9 mouse cellular contexts compared by ENCODE assay signal in genomic region chr13:23411311-23412210, GRCm38 (mm10). TPM values are rescaled to one million over a fixed set of nuclear protein-coding genes. Genes with fewer than 3 reads are reported as not detected.
DNase-seq lines count a peak whose midpoint lies in the region; ATAC-seq lines count a peak whose summit lies in the region.
"Had no signal": no experiment of that assay in that cellular context is flagged by ENCODE, and none has a peak within 500 bp of the region (broad histone marks: within the 10 kb centered on the region; RNA-seq: fewer than 3 reads in every experiment).

No protein-coding gene starts in this region.

- H3K9me3 ChIP-seq in embryonic facial prominence, embryonic 12.5 days: no peaks in the 10 kb centered on the region
- H3K9me3 ChIP-seq in intestine, embryonic 15.5 days: no peaks in the 10 kb centered on the region
- H3K9me3 ChIP-seq in midbrain, embryonic 13.5 days: no peaks in the 10 kb centered on the region

- peak; percentile 41 to 72 for DNase-seq in layer of hippocampus, postnatal 10 days (ENCODE audit: low spot score in 2 of 2)
- DNase-seq in layer of hippocampus, adult 9-11 months: no peak
- DNase-seq in ZHBTc4 (ENCODE audit: low read depth, low spot score): peak; percentile 94
- no peak for DNase-seq in spleen, adult 18-20 months
- no peak for DNase-seq in ovary, adult 18-20 months (ENCODE audit: low spot score)

- peaks cover 10% of the 10 kb centered on the region; the same call in 1 of the 2 replicates for H3K27me3 ChIP-seq in embryonic facial prominence, embryonic 12.5 days
- peaks cover 5% of the 10 kb centered on the region; the same call in 1 of the 2 replicates for H3K27me3 ChIP-seq in intestine, embryonic 15.5 days (replicated peaks)
- peaks cover 48% of the 10 kb centered on the region for H3K27me3 ChIP-seq in midbrain, embryonic 13.5 days

- 6% methylated on average over 29 of the region's 29 CpGs for WGBS in embryonic facial prominence, embryonic 12.5 days
- 7% methylated on average over 29 of the region's 29 CpGs for WGBS in intestine, embryonic 15.5 days
- 4% methylated on average over 29 of the region's 29 CpGs for WGBS in midbrain, embryonic 13.5 days

- no peak for ATAC-seq in embryonic facial prominence, embryonic 12.5 days (ENCODE audit: insufficient number of reproducible peaks, insufficient read depth, low FRiP score, low TSS enrichment)
- peak; percentile 57 for ATAC-seq in intestine, embryonic 15.5 days
- peak; percentile 34; the same call in 1 of the 2 replicates for ATAC-seq in midbrain, embryonic 13.5 days

- peak overlapping the region; percentile 53 for H3K4me2 ChIP-seq in embryonic facial prominence, embryonic 12.5 days (replicated peaks)
- peak overlapping the region; percentile 69 for H3K4me2 ChIP-seq in intestine, embryonic 15.5 days (replicated peaks)
- peak overlapping the region; percentile 55 for H3K4me2 ChIP-seq in midbrain, embryonic 13.5 days (replicated peaks)

- H3K9ac ChIP-seq in embryonic facial prominence, embryonic 12.5 days: no peak overlapping the region
- no peak overlapping the region for H3K9ac ChIP-seq in intestine, embryonic 15.5 days
- peak overlapping the region; percentile 37; the same call in 1 of the 2 replicates for H3K9ac ChIP-seq in midbrain, embryonic 13.5 days (replicated peaks)

- H3K36me3 ChIP-seq in embryonic facial prominence, embryonic 12.5 days: 0 out of 2 replicates have a peak, but pooled peaks cover under 1% of the 10 kb centered on the region
- H3K36me3 ChIP-seq in intestine, embryonic 15.5 days: no peaks in the 10 kb centered on the region
- peaks cover 3% of the 10 kb centered on the region; the same call in 1 of the 2 replicates for H3K36me3 ChIP-seq in midbrain, embryonic 13.5 days

- H3K4me1 ChIP-seq in embryonic facial prominence, embryonic 12.5 days: peaks cover 11% of the 10 kb centered on the region; the same call in 1 of the 2 replicates
- H3K4me1 ChIP-seq in intestine, embryonic 15.5 days (replicated peaks): no peaks in the 10 kb centered on the region
- peaks cover 14% of the 10 kb centered on the region for H3K4me1 ChIP-seq in midbrain, embryonic 13.5 days (replicated peaks)

- H3K4me3 ChIP-seq in embryonic facial prominence, embryonic 12.5 days: peak overlapping the region; percentile 31
- H3K4me3 ChIP-seq in intestine, embryonic 15.5 days (replicated peaks): peak overlapping the region; percentile 36
- H3K4me3 ChIP-seq in midbrain, embryonic 13.5 days (replicated peaks): peak overlapping the region; percentile 38

- no peak overlapping the region for H3K27ac ChIP-seq in embryonic facial prominence, embryonic 12.5 days
- no peak overlapping the region for H3K27ac ChIP-seq in intestine, embryonic 15.5 days
- no peak overlapping the region for H3K27ac ChIP-seq in midbrain, embryonic 13.5 days

RNA-seq across cellular contexts. Expression of gene Abt1, which starts 12.1 kb away (rescaled TPM):
- total RNA-seq in layer of hippocampus, postnatal 10 days (2021): 1 to 10 TPM; 7.0 to 7.5 TPM
- 12.9 and 13.9 TPM in 2 replicates for polyA plus RNA-seq in embryonic facial prominence, embryonic 12.5 days (2016; fragmentation: Nextera tagmentation; extraction: Ambion mirVana)
- 11.2 TPM in 2 replicates for polyA plus RNA-seq in intestine, embryonic 15.5 days (2015; fragmentation: Nextera tagmentation; extraction: Ambion mirVana)
- polyA plus RNA-seq in midbrain, embryonic 13.5 days (2015; fragmentation: Nextera tagmentation; extraction: Ambion mirVana): 10.8 TPM in 2 replicates

RNA-seq across cellular contexts. Expression of gene Zfp322a, which starts 42.6 kb away (rescaled TPM):
- total RNA-seq in layer of hippocampus, postnatal 10 days (2021): 10 to 100 TPM; 37.0 to 40.8 TPM
- 65.4 and 67.5 TPM in 2 replicates for polyA plus RNA-seq in embryonic facial prominence, embryonic 12.5 days (2016; fragmentation: Nextera tagmentation; extraction: Ambion mirVana)
- 34.5 and 40.5 TPM in 2 replicates for polyA plus RNA-seq in intestine, embryonic 15.5 days (2015; fragmentation: Nextera tagmentation; extraction: Ambion mirVana)
- 56.3 and 58.9 TPM in 2 replicates for polyA plus RNA-seq in midbrain, embryonic 13.5 days (2015; fragmentation: Nextera tagmentation; extraction: Ambion mirVana)

RNA-seq across cellular contexts. Expression of gene Btn1a1, which starts 54.1 kb away (rescaled TPM):
- total RNA-seq in layer of hippocampus, postnatal 10 days (2021): not detected
- 0.10 and 0.20 TPM in 2 replicates for polyA plus RNA-seq in embryonic facial prominence, embryonic 12.5 days (2016; fragmentation: Nextera tagmentation; extraction: Ambion mirVana)
- polyA plus RNA-seq in intestine, embryonic 15.5 days (2015; fragmentation: Nextera tagmentation; extraction: Ambion mirVana): 0.08 and 0.11 TPM in 2 replicates
- polyA plus RNA-seq in midbrain, embryonic 13.5 days (2015; fragmentation: Nextera tagmentation; extraction: Ambion mirVana): 0.04 and 0.13 TPM in 2 replicates
- total RNA-seq: common myeloid progenitor, adult 5-6 weeks had no signal

Comparison
In these comparisons a context has a peak if more than half of its experiments do, and no peak if none do; other contexts are left out.
1. DNase-seq: peak in layer of hippocampus, postnatal 10 days (2 of 2) and ZHBTc4 (single experiment); none in layer of hippocampus, adult 9-11 months (single experiment), spleen, adult 18-20 months (0 of 2) and ovary, adult 18-20 months (single experiment).
2. Peak in every context shown above with its lines, with median percentiles within 50 percentile points of each other: H3K4me2 ChIP-seq and H3K4me3 ChIP-seq.